Mouse (Mus musculus): ENCODE data around the gene Zfp638.
A peak's percentile ranks its signal among the peaks of the same experiment; 100 is the strongest.

Zfp638 gene

DNA sequence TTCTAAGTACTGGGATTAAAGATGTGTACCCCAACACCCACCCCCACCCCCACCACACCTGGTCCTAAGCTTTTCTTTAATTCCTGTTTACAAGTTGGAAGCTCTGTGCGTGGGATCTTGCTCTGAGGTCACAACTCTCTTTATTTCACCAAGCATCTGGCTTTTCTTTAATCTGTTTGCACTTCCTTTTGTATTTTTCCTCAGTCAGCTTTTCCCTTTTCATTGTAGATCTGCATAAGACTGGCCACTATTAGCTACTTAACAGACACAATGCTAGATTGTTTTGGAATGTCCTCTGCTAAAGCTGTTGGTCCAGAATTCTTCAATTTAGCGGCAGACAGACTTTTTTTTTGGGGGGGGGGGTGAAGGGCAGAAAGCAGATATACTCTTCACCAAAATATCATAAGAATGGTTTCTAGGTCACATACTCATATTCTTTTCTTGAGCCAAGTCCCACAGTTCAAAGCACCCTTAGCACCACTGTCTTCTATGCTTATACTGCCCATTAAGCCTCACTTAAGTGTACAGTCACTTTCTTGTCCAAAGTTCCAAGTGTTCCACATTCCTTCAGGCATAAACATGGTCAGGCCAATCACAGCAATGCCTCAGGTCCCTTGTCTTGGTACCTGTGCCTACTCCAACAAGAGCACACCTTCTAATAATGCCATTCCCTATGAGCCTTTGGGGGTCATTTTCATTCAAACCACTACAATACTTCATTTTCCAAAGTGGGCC lies 23.5 kb downstream of the Zfp638 start:
- no peak for DNase-seq (ENCODE audit: low spot score)

DNA sequence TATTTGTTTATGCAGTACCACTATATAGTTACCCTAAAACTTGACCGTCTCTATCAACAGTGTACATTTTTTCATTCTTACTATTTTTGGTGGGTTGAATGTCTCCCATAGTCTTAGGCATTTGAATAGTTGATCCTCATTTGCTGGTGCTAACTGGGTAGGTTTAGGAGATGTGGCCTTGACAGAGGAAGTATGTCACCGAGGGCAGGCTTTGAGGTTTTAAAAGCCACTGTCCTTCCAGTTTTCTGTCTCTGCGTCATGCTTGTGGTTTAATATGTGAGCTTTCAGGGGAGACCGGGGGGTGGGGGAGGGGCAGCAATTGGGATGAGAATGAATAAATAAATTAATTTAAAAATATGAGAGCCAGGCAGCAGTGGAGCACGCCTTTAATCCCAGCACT lies 24.3 kb downstream of the Zfp638 start:
- no peak for DNase-seq (ENCODE audit: low spot score)

DNA sequence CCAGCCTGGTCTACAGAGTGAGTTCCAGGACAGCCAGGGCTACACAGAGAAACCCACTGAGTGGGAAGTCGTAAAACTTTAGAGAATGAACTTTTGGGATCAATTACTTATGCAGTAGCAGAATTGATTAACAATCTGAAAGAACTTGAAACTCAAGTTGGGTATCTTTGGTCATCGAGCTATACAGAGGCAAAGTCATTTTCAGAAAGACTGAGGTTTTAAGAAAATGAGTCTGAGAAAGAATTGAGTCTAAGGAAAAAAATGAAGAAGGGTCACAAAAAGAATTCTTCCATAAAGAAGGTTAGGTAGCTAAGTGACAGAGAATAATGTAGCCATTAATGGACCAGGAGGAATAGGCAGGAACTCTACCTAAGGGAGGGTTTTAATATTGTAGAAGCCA lies 24.8 kb downstream of the Zfp638 start:
- DNase-seq (ENCODE audit: low spot score): no peak

DNA sequence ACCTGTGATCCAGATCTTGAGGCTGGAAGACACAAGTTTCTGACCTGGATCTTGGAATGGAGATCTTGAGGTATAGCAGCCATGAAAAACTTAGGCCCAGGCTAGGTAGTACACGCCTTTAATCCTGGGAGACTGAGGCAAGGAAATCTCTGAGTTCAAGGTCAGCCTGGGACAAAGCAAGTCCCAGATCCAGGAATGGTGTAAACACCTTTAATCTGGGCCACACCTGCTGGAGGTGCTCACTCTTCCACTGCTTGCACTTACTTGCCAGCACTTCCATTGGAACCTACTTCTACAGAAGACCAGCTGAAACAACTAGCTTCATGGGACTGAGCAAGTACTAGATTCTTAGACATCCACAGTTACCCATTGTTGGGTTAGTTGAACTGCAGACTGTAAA lies 26.2 kb downstream of the Zfp638 start:
- DNase-seq (ENCODE audit: low spot score): no peak

- no peak for DNase-seq (ENCODE audit: low spot score)
These were observed 26.7 kb downstream of the Zfp638 start for GRCm38 (mm10) chr6:83893584-83893983.

DNA sequence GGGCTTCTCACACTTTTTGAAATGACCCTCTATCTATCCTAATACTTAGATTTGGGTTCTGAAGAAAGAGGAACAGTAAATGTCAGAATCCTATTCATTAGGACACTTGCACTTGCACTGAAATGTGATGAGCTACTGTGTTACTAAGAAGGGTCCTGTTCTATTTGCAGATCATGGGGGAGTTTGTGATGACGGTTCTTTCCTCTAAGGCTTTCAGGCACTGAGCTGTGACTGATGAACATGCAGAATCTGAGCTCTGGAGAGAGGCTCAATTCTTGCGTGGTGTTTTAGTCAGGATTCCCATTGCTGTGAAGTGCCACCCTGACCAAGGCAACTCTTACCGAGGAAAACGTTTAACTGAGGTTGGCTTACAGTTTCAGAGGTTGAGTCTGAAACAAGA lies 32.2 kb downstream of the Zfp638 start:
- DNase-seq (ENCODE audit: low spot score): no peak

DNA sequence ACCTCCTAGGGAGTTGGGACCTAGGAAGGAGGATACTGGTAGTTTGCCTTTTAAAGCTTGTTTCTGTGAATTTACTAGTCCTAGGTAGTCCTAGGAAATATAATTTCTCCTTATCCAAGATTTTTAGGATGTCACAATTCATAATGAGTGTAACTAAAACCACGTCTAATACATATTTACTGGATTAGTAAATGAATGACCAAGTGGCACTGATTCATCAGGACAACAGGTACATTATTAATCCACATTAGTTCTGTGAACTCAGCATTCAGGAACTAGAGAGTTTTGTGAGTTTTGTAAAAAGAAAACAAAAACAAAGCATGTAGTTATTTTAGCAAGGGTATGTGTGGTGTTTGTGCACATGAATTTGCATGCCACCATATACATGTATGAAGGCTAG lies 38.4 kb downstream of the Zfp638 start:
- DNase-seq (ENCODE audit: low spot score): no peak

DNA sequence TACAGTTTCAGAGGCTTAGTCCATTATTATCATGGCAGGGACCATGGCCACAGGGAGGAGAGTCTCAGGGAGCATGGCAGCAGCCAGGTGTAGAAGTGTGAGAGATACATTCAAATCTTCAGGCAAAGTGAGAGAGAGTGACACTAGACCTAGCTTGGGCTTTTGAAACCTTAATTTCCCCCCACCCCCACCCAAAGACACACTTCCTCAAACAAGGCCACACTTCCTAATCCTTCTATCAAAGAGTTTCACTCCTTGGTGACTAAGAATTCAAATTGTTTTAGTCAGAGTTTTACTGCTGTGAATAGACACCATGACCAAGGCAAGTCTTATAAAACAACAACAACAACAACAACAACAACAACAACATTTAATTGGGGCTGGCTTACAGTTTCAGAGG lies 39.8 kb downstream of the Zfp638 start:
- no peak for DNase-seq (ENCODE audit: low spot score)

DNA sequence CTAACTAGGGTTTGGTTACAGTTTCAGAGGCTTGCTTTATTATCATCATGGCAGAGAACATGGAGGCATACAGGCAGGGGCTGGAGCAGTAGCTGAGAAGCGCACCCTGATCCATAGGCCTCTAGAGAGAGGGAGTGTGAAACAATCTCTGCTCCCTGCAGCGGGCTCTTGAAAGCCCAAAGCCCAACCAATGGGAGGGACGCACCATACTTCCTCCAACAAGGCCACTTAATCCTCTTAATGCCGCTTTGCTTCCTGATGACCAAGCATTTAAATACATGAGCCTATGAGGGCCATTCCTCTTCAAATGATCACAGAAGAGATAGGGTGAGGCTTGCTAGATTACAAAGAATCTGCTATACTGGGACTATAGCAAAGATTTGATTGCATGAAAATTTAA lies 41.5 kb downstream of the Zfp638 start:
- DNase-seq (ENCODE audit: low spot score): no peak

- peak; percentile 24 for DNase-seq (ENCODE audit: low spot score)
These were observed 46.8 kb downstream of the Zfp638 start for GRCm38 (mm10) chr6:83913710-83914109.

GRCm38 (mm10) chr6:83914183-83914719 lies 47.3 kb downstream of the Zfp638 start:
- peak; percentile 97 for DNase-seq (ENCODE audit: low spot score)

DNA sequence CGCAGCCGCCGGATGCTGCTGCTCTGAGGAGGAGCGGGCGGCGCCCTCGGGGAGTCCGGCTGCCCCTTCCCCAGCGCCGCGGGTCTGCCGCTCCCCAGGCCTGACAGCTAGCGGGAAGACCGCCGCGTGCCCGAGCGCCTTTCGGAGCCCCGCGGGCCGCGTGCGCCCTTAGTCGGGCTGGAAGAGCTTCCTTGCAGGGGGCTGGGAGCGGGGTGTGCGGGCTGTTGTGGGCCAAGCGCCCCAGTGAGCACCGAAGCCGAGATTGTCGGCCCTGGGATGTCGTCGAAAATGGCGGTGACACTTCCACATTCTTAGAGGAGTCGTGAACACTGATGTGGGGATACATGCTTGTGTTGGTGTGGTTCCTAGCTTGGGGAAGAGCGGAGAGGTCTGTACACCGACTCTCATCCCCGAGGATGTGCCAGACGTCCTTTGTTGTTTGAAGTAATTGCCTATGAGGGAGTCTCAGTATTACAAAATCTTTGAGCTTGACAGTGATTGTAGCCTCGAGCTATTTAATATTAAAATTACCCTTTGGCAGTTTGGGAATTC lies 47.9 kb downstream of the Zfp638 start:
- DNase-seq (ENCODE audit: low spot score): no peak

DNA sequence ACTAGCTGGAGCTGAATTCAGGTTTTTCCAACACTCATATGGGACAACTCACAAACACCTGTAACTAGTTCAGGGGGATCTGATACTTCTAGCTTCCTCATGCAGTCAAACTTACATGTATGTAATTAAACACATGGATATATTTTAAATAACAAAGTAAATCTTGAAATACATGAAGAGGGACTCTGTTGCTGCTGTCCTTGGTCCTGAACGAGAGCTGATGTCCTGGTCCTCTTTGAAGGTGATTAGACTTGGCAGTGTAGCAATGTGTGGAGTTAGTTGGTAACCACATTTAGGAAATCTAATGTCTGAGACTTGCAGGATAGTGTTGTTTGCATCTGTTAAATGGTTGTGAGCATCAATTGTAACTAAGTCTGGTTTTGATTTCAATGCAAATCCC lies 60.5 kb downstream of the Zfp638 start:
- DNase-seq (ENCODE audit: low spot score): no peak

GRCm38 (mm10) chr6:83928225-83928624 lies 61.3 kb downstream of the Zfp638 start:
- no peak for DNase-seq (ENCODE audit: low spot score)

- DNase-seq (ENCODE audit: low spot score): no peak
These were observed 72.6 kb downstream of the Zfp638 start for GRCm38 (mm10) chr6:83939492-83939891.

DNA sequence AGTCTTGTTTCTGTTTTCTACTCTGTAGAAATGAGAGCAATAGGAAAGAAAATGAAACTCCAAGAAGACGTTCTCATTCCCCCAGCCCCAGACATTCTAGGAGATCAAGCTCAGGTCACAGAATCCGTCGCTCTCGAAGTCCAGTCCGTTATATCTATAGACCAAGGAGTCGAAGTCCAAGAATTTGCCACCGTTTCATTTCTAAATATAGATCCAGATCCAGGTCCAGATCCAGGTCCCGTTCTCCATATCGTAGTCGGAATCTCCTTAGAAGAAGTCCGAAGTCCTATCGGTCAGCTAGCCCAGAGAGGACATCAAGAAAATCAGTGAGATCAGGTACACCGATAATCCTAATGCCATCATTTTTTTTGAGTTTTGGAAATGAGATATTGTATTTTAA lies 75.9 kb downstream of the Zfp638 start:
- no peak for DNase-seq (ENCODE audit: low spot score)

- DNase-seq (ENCODE audit: low spot score): no peak
These were observed 86.7 kb downstream of the Zfp638 start for GRCm38 (mm10) chr6:83953603-83954002.

DNA sequence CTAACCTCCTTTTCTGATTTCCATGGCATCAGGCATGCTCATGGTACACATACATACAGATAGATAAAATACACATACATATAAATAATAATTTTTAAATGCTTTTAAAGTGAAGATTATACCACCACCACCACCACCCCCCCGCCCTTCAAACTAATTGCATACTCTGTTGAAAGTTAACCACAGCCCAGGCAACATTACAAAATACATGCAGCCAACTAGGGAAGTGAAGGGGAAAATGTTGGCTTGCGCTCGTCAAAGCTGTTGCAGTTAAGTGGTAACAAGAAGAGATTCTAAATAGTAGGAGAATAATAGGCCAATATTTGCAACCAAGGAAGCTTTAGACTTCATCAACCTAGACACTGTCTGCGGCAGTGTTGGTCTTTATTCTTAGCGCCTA lies 120.7 kb downstream of the Zfp638 start:
- DNase-seq (ENCODE audit: low spot score): no peak

DNA sequence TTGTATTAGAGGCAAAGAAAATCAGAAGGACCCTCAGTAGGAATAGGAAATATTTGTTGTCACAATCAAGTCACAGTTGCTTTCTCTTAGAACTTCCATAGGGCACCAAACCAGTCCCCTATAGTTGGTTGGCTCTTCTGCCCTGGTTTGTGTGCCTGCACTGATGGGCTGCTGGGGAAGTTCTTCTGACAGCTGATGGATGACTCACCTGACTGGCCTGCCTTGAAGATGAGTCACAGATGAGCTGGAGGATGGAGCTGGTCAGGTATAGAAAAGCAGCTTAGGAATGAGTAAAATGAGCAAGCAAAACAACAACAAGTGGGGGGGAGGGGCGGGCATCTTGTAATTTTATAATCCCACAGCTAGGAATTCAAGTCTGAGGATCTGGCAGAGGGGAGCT lies 135.8 kb downstream of the Zfp638 start:
- no peak for DNase-seq (ENCODE audit: low spot score)

GRCm38 (mm10) chr6:84004295-84004694 lies 137.4 kb downstream of the Zfp638 start:
- no peak for DNase-seq (ENCODE audit: low spot score)

- peak; percentile 38 for DNase-seq (ENCODE audit: low spot score)
These were observed 141.7 kb downstream of the Zfp638 start, which contains the start of gene Dysf for GRCm38 (mm10) chr6:84008363-84009171. Gene Dysf, plus strand, starts transcription at chr6:84008590.

DNA sequence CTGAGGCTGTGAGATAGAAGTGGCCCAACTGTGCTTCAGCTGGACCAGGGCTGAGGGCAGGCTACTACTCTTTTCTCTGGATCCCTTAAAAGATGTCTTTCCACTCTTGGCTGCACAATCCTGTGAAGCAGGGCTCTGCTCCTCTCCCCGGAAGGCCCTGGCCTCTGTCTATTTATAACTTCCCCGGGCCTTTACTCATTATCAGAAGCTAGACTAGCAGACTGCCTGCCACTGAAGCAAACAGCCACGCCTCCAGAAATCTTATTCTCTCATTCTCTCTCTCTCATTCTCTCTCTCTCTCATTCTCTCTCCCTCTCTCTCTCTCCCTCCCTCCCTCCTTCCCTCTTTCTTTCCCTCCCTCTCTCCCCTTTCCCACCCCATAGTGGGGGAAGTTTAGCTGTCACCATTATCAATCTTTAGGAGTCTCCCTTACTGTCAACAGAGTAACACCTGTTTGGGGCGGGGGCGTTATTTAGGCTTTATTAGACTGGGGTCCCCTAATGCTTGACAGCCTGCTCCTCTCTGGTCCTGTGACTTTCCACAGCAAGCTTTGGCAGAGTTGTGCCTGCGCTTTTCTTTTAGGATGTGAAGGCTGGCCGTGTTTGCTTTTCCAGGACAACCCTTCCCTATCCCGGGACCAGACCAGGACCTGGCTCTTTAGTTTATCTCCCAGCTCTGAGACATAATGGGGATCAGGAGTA lies 142.4 kb downstream of the Zfp638 start:
- DNase-seq (ENCODE audit: low spot score): no peak

Data from testis, postnatal 14 days (tissue).